Mouse (Mus musculus) forelimb bud, embryonic 11.5 days (tissue): ENCODE data around the gene Stag1.
"Not testable (repeated sequence)": the region's sequence is repeated elsewhere in the genome, so short reads cannot be mapped to it uniquely, and the experiment has no call there.

Experiments used
- DNase-seq: peaks from one replicate; pipeline ENCODE4 v3.0.0-alpha.2; 2012; ENCODE audit warnings: low read depth, low spot score

Stag1 gene

DNA sequence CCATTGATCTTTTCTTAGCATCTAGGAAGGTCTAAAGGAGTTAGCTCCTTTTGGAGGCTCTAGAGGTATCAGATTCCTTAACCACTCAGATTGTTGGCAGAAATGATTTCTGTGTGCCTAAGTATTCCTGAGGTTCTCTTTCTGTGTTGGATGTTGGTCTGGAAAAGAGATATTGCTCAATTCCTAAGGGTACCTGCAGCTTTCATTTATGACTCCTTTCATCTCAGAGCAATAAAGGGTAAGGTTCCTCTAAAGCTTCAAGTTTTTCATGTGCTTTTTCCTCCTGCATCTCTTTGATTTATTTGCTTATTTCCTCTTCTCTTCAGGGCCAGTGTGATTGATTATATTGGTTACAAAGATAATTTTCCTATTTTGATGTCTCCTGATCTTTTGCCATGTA lies 84.7 kb downstream of the Stag1 start:
- no peak for DNase-seq

DNA sequence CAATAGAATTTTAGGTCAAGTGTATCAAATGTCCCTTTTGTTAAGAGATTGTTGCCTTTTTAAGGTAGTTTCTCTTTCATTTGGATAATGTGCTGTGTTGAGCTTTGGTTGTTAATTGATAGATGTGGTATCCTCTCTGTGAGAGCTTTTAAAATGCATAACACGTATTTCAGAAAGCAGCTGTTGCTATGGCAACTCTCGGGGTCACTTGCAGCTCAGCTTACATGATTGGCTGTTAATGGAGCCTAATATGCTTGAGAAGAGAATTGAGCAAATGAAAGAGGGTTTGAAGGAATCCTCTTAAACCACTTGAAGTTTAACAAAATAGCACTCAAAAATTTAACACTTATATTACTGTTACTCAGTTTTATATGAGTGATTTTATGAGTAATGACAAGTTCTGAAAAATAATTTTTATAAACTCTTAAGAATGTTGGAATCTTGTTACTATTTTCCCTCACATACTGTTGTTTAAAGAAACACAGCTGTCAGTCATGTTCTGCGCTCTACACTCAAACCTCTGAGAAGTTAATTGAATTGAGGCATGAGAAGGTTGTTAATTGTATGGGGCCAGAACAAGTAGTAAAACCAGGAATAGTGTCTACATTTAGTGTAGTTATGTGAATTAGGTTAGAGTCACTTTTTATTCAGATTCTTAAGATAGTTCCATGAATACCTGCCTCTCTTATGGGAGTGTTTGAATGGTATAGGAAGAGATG lies 88.3 kb downstream of the Stag1 start:
- peak; percentile 30 for DNase-seq

DNA sequence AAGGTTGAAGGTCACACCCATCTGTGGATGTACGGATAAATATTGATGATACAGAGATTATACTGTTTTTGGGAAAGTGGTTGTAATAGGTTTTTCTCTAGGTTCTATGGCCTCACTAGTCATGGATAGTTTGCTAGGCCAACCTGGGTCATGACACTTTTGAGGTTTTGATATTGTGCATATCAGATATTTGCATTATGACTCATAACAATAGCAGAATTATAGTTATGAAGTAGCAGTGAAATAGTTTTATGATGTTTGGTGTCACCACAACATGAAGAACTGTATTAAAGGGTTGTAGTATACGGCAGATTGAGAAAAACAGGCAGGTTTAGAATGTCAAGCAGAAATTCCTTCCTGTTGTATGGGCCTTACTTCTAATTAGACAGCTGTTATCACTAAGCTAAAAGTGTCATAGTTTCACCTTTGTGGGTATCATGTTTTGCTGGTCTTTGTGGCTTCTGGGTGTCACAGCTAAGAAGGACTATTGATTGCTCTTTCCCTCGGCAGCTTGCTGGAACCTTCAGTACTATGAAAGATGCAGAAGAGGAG lies 92.2 kb downstream of the Stag1 start:
- DNase-seq = no peak

DNA sequence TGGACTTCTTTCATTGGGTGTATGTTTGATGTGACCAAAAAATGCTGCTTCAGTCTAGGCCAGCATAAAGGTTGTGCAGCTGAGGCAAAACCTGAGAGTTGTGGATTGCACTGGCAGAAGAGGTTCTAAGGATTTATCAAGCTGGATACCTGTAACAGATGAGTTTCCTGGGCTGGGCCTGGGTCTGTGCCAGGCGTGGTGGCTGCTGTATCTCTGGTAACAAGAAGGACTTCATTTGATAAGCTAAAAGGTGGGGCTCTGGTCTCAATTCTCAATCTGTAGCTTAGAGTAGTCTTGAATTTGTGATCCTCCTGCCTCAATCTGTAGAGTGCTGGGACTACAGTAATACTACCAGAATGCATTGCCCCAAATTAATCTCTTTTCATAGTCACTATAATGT lies 94.6 kb downstream of the Stag1 start:
- no peak for DNase-seq

- DNase-seq = no peak
Observed at GRCm38 (mm10) chr9:100696537-100696936, 98.9 kb downstream of the Stag1 start.

- no peak for DNase-seq
Observed at GRCm38 (mm10) chr9:100707644-100708043, 110.0 kb downstream of the Stag1 start.

- DNase-seq = no peak
Observed at GRCm38 (mm10) chr9:100711665-100712064, 114.1 kb downstream of the Stag1 start.

- DNase-seq = not testable (repeated sequence)
Observed at GRCm38 (mm10) chr9:100724832-100725231, 127.2 kb downstream of the Stag1 start.

GRCm38 (mm10) chr9:100731839-100732238 lies 134.2 kb downstream of the Stag1 start:
- no peak for DNase-seq

- no peak for DNase-seq
Observed at GRCm38 (mm10) chr9:100733907-100734440, 136.4 kb downstream of the Stag1 start.

GRCm38 (mm10) chr9:100735993-100736645 lies 138.5 kb downstream of the Stag1 start:
- DNase-seq = no peak

DNA sequence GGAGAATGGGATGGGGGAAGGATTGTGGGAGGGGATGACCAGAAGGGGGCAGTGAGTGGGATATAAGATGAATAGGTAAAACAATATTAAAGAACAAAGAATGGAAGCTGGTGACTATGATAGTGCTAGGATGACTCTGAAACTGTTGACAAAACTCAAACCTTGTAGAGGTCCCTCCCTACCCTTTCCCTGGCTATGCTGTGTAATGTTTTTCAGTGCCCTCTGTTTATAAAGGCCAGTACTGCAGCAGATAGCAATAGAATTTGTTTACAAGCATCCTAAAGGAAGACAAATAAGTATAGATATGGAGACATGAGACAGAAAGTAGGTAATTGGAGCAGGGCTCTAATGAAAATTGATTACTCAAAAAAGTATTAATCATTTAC lies 139.0 kb downstream of the Stag1 start:
- no peak for DNase-seq

DNA sequence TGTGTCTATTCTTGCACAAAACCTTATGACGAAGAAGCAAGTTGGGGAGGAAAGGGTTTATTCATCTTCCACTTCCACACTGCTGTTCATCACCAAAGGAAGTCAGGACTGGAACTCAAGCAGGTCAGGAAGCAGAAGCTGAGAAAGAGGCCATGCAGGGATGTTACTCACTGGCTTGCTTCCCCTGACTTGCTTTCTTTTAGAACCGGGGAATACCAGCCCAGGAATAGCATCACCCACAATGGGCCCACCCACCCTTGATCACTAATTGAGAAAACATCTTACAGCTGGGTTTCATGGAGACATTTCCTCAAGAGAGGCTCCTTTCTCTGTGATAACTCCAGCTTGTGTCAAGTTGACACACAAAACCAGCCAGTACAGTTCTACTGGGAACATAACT lies 179.6 kb downstream of the Stag1 start:
- not testable (repeated sequence) for DNase-seq

DNA sequence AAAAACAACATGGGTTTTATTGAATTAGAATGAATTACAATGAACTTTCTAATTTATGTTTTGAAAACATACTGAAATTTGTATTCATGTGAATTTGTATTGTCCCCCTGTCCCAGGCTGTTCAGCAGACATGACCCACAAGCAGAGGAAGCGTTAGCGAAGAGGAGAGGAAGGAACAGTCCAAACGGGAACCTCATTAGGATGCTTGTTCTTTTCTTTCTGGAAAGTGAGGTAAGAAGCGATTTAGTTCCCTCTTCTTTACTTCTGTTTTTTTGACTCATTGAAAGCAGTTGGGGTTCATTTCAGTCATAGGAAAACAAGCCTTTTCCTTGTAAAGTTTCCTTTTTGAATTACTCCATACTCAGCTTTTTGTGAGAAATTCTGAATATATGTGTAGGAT lies 268.4 kb downstream of the Stag1 start:
- DNase-seq = no peak

- DNase-seq = no peak
Observed at GRCm38 (mm10) chr9:100869635-100870034, 272.0 kb downstream of the Stag1 start.

DNA sequence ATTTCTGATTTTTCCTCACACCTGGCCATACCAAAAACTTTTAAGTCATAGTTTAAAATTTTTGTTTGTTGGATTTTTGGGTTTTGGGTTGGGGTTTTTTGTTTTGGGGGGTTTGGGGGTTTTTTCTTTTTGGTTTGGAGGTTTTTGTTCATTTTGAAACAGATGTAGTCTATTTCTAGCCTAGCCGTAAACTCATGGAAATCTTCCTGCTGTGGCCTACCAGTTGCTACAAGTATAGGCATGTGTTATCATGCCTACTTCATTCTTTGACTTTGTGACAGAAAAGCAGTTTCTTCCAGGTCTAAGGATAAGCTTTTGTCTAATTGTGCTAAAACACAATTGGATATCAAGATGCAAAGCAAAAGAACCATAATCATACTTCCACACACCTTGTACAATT lies 298.5 kb downstream of the Stag1 start:
- no peak for DNase-seq

GRCm38 (mm10) chr9:100898042-100898441 lies 300.4 kb downstream of the Stag1 start:
- DNase-seq = no peak

DNA sequence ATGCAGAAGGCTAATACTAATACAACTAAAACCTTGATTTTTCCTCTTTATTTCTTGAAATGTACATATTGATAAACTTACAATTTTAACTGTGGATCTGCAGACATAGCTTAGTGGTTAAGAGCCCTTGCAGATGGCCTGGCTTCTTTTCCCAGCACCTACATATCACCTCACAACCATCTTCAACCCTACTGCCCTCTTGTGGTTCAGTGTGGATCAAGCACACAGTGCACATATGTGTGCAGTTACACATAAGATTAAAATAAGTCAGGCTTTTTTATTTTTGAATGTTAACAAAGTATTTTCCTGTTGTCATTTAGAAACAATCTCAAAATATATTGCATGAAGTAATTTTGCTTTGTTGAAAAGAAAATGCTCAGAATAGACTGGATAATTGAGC lies 312.8 kb downstream of the Stag1 start:
- DNase-seq = peak; percentile 1

GRCm38 (mm10) chr9:100917111-100917510 lies 319.5 kb downstream of the Stag1 start:
- DNase-seq = peak; percentile 36

DNA sequence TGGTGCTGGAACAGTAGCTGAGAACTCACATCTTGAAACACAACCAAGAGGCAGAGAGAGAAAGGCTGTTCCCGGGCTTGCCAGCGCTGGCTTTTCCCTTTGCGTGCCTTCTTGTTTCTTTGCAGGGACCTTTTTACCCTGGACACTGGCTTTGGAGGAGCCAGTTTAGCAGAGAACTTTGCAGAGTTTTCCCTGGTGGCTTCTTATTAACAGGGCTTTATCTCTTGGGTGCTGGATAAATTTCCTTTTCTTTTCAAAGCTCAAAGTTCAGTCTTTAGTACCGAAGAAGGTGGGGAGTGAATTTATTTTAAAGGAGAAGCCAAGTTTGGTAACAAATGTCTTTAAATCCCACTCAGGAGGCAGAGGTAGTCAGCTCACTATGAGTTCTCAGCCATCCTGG lies 329.0 kb downstream of the Stag1 start:
- DNase-seq = no peak

GRCm38 (mm10) chr9:100942042-100942441 lies 344.4 kb downstream of the Stag1 start:
- DNase-seq = no peak

- DNase-seq = no peak
Observed at GRCm38 (mm10) chr9:100944677-100945365, 347.2 kb downstream of the Stag1 start.
